Mouse (Mus musculus) hindbrain, embryonic 15.5 days (tissue): ENCODE results near the gene Scrg1. TPM values are rescaled to one million over a fixed set of nuclear protein-coding genes. Genes with fewer than 3 reads are reported as not detected.

Source experiments
- ATAC-seq: fragments of 200-750 bp; cut with Nextera tagmentation; 2 replicates; pipeline ENCODE4 v1.8.0; 2017; ENCODE audit warnings: low read depth, moderate number of reproducible peaks, moderate TSS enrichment; ENCODE audit not compliant: low FRiP score
- H3K27ac ChIP-seq: fragments of 300-500 bp; sonication (generic); replicated peaks from 2 replicates; pipeline ENCODE4 v1.5.1; 2015; ENCODE audit warnings: mild to moderate bottlenecking, inconsistent platforms
- H3K27me3 ChIP-seq: fragments of 300-500 bp; sonication (generic); 2 replicates; pipeline ENCODE4 v1.6.1; 2015; ENCODE audit warnings: control low read depth, inconsistent platforms
- H3K36me3 ChIP-seq: fragments of 300-500 bp; sonication (generic); 2 replicates; pipeline ENCODE4 v1.6.1; 2015; ENCODE audit warnings: control low read depth, inconsistent platforms
- H3K4me1 ChIP-seq: fragments of 300-500 bp; sonication (generic); replicated peaks from 2 replicates; pipeline ENCODE4 v1.6.1; 2015; ENCODE audit warnings: control low read depth, inconsistent platforms
- H3K4me2 ChIP-seq: fragments of 300-500 bp; sonication (generic); 2 replicates; pipeline ENCODE4 v1.6.1; 2015; ENCODE audit warnings: moderate library complexity, mild to moderate bottlenecking, inconsistent platforms
- H3K4me3 ChIP-seq: fragments of 300-500 bp; sonication (generic); 2 replicates; pipeline ENCODE4 v1.5.1; 2015; ENCODE audit warnings: mild to moderate bottlenecking, inconsistent platforms
- H3K9ac ChIP-seq: fragments of 300-500 bp; sonication (generic); 2 replicates; pipeline ENCODE4 v1.6.1; 2015; ENCODE audit warnings: inconsistent platforms
- H3K9me3 ChIP-seq: fragments of 300-500 bp; sonication (generic); 2 replicates; pipeline ENCODE4 v1.6.1; 2016; ENCODE audit warnings: control low read depth, inconsistent platforms
- WGBS: fragments of 180-500 bp; shearing (Covaris S2); methylation state at CpG from one replicate; pipeline ENCODE4 v1.1.7; 2015; 5-methylcytosine and 5-hydroxymethylcytosine counted together
- polyA plus RNA-seq: library from polyadenylated mRNA; unstranded; fragments of >200 nt; fragmentation: Nextera tagmentation; extraction: Ambion mirVana; gene quantifications from 2 replicates; pipeline ENCODE4 v1.2.1, GENCODE M21; 2015

The Scrg1 gene
- polyA plus RNA-seq, 1 experiment from 2014 or later: 8.4 TPM

DNA sequence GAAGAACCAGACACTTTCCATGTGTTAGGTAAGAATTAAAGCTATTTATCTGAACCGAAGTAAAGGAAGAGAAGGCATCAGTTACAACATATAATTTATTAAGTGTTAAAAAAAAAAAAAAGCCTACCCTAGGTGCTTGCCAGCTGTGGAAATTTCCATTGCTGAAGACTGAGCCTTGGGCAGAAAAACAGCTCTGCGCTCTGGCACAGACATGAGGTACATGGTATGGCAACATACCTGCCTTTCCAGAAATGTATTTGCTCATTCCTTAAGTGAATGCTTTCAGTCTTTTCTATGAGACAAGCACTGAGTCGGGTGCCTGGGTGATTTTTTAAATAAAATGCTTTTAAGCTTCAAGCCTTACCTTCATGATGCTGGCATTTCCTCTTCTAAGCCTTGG, 2.2 kb downstream of the Scrg1 start:
- no peak for ATAC-seq
- Histone ChIP-seq H3K9ac (no peak overlapping the region), H3K27ac (no peak overlapping the region), H3K36me3 (no peaks in the 10 kb centered on the region), H3K4me1 (no peaks in the 10 kb centered on the region), H3K4me2 (no peak overlapping the region), H3K27me3 (no peaks in the 10 kb centered on the region), H3K9me3 (no peaks in the 10 kb centered on the region), H3K4me3 (no peak overlapping the region)
- 78% methylated on average over 3 of the region's 3 CpGs for WGBS

GRCm38 (mm10) chr8:57462839-57463238, 7.1 kb downstream of the Scrg1 start:
- Histone ChIP-seq H3K27me3 (no peaks in the 10 kb centered on the region), H3K4me1 (no peaks in the 10 kb centered on the region), H3K4me2 (no peak overlapping the region), H3K4me3 (no peak overlapping the region), H3K9ac (no peak overlapping the region), H3K9me3 (no peaks in the 10 kb centered on the region), H3K27ac (no peak overlapping the region), H3K36me3 (no peaks in the 10 kb centered on the region)
- ATAC-seq: no peak
- WGBS: 73% methylated on average over 1 of the region's 1 CpGs

GRCm38 (mm10) chr8:57463757-57464156, 8.0 kb downstream of the Scrg1 start:
- Histone ChIP-seq H3K4me3 (no peak overlapping the region), H3K4me2 (no peak overlapping the region), H3K4me1 (no peaks in the 10 kb centered on the region), H3K9ac (no peak overlapping the region), H3K9me3 (no peaks in the 10 kb centered on the region), H3K27me3 (no peaks in the 10 kb centered on the region), H3K27ac (no peak overlapping the region), H3K36me3 (no peaks in the 10 kb centered on the region)
- 94% methylated on average over 3 of the region's 3 CpGs for WGBS
- ATAC-seq: no peak

GRCm38 (mm10) chr8:57468624-57469023, 12.9 kb downstream of the Scrg1 start:
- H3K36me3 ChIP-seq: no peaks in the 10 kb centered on the region
- no peak overlapping the region for H3K4me2 ChIP-seq
- no peaks in the 10 kb centered on the region for H3K27me3 ChIP-seq
- 64% methylated on average over 5 of the region's 5 CpGs for WGBS
- H3K27ac ChIP-seq: no peak overlapping the region
- H3K9me3 ChIP-seq: no peaks in the 10 kb centered on the region
- no peak overlapping the region for H3K4me3 ChIP-seq
- no peaks in the 10 kb centered on the region for H3K4me1 ChIP-seq
- no peak for ATAC-seq
- H3K9ac ChIP-seq: no peak overlapping the region

GRCm38 (mm10) chr8:57470863-57471262, 15.1 kb downstream of the Scrg1 start:
- Histone ChIP-seq H3K27ac (no peak overlapping the region), H3K4me2 (no peak overlapping the region), H3K9ac (no peak overlapping the region), H3K27me3 (no peaks in the 10 kb centered on the region), H3K4me1 (no peaks in the 10 kb centered on the region), H3K36me3 (no peaks in the 10 kb centered on the region), H3K4me3 (no peak overlapping the region), H3K9me3 (no peaks in the 10 kb centered on the region)
- 93% methylated on average over 5 of the region's 5 CpGs for WGBS
- ATAC-seq: no peak

DNA sequence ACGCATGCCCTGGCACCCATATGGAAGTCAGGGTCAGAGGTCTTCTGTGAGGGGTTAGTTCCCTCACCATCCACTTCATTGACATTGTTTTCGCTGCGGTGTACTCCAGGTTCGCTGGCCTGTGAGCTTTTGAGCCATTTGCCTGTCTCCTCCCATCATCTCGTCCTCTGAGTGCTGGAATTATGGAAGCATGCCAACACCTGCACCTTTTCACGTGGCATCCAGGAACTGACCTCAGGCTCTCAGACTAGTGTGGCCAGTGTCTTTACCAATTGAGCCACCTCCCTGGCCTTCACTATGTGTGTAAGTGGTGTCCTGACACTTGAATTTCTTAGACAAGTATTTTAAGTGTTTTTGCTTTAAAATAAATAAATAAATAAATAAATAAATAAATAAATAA, 18.0 kb downstream of the Scrg1 start:
- no peak for ATAC-seq
- 78% methylated on average over 6 of the region's 6 CpGs for WGBS
- no peak overlapping the region for H3K4me2 ChIP-seq

DNA sequence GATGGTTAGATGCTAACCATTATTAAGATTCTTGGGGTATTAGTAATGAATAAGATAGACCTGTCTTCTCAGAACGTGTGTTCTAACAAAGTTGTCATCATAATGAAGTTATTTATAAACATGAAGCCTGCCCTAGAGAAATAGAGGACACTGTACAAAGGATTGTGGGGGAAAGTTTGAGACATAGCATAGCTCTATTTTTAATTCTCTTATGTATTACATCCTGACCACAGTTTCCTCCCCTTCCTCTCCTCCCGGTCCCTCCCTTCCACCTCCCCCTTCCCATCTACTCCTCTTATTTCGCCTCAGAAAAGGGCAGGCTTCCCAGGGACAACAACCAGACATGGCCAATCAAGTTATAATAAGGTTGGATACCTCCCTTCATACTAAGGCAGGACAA, 22.7 kb downstream of the Scrg1 start:
- no peaks in the 10 kb centered on the region for H3K9me3 ChIP-seq

More for the DNA sequence above, 18.0 kb downstream of the Scrg1 start:
- H3K4me3 ChIP-seq: no peak overlapping the region
- H3K9me3 ChIP-seq: no peaks in the 10 kb centered on the region
- no peaks in the 10 kb centered on the region for H3K4me1 ChIP-seq
- H3K27me3 ChIP-seq: no peaks in the 10 kb centered on the region
- H3K9ac ChIP-seq: no peak overlapping the region
- H3K27ac ChIP-seq: no peak overlapping the region
- H3K36me3 ChIP-seq: no peaks in the 10 kb centered on the region

DNA sequence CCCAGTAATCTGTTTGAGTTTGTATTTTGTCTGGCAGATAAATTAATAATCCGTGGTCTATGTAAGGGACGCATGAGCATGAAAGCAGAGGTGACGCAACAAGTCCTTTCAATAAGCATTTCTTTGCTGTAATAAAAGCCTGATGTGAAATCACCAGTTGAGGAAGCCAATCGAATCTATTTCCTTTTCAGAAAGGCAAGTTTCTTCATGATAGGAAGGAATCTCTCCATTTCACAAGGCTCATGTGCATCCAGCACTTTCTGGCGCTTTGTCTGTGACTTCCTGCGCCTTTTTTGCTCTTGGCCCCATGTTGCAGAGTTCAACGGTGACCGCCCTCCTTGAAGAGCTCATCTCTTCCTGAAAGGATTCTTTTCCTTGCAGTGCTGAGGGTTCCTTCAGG, 24.0 kb downstream of the Scrg1 start:
- WGBS: 95% methylated on average over 8 of the region's 8 CpGs
- no peak for ATAC-seq
- H3K36me3 ChIP-seq: peaks cover 20% of the 10 kb centered on the region
- H3K4me2 ChIP-seq: no peak overlapping the region
- no peak overlapping the region for H3K4me3 ChIP-seq
- no peak overlapping the region for H3K9ac ChIP-seq
- no peaks in the 10 kb centered on the region for H3K4me1 ChIP-seq
- H3K27me3 ChIP-seq: no peaks in the 10 kb centered on the region
- no peak overlapping the region for H3K27ac ChIP-seq
- no peaks in the 10 kb centered on the region for H3K9me3 ChIP-seq

More for the DNA sequence above, 22.7 kb downstream of the Scrg1 start:
- Histone ChIP-seq H3K36me3 (peaks cover 20% of the 10 kb centered on the region), H3K9ac (no peak overlapping the region), H3K27me3 (no peaks in the 10 kb centered on the region), H3K4me2 (no peak overlapping the region), H3K4me3 (no peak overlapping the region), H3K27ac (no peak overlapping the region), H3K4me1 (no peaks in the 10 kb centered on the region)
- ATAC-seq: no peak
- WGBS: 79% methylated on average over 3 of the region's 3 CpGs

DNA sequence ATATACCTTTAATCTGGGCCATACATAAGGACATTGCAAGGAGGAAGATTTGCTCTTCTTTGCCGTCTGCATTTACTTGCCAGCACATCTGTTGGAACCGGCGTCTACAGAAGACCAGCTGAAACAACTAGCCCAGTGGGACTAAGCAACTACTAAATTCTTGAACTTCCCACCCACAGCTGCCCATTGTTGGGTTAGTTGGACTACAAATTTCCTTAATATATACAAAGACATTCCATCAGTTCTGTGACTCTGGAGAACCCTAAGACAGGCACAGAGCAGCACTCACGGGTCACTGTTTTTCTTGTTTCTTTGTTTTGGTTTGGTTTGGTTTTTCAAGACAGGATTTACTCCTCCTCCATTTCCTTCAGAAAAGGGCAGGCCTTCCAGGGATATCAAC, 24.9 kb downstream of the Scrg1 start:
- Histone ChIP-seq H3K4me3 (no peak overlapping the region), H3K4me1 (peaks cover 6% of the 10 kb centered on the region), H3K27ac (no peak overlapping the region), H3K9me3 (no peaks in the 10 kb centered on the region), H3K4me2 (no peak overlapping the region), H3K9ac (no peak overlapping the region), H3K27me3 (no peaks in the 10 kb centered on the region), H3K36me3 (peaks cover 20% of the 10 kb centered on the region)
- no peak for ATAC-seq
- 87% methylated on average over 4 of the region's 4 CpGs for WGBS

DNA sequence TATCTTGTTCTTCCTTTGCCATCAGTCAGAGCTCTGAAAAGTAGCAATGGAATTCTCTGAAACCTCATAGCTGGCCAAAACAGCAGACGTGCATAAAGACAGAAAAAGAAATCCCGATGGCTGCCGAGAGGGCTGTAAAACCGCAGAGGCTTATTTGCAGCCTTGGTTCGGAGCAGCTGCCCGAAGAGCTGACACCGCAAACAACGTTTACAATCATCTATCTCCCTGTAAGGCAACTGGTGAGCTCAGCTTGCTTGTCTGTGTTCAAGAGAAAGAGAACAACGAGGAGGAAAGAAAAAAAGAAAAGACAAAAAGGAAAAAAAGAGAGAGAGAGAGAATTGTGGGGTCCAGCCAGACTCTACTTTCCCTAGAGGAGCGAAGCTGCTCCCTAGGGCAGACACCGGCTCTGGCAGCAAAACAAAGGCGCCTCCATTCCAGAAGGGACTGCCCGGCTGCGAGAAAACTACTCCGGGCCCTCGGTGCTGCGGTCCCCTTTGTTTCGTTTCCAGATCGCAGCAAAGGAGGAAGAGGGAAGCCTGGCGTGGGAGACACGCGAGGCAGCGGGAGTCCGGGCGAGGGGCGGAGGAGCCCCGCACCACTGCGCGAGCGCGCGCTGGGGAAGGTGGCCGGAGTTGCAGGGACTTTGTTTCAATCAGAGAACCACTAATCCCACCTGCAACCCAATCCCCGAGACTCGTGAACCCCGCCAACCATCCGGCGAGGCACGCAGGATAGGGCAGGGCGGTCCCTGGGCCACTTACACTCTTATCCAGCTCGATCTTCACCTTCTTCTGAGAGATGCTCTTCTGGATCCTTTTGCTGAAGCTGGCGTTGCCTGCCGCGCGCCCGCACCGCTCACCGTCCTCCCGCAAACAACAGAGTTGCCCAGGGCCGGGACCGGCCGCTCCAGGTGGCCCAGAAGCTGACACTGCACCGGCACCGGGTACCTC, 31.0 kb downstream of the Scrg1 start:
- H3K27ac ChIP-seq: peak overlapping the region; percentile 94
- H3K4me3 ChIP-seq: peak overlapping the region; percentile 85
- peak overlapping the region; percentile 68 for H3K4me2 ChIP-seq
- peak; percentile 74 for ATAC-seq
- peaks cover 9% of the 10 kb centered on the region for H3K4me1 ChIP-seq
- peaks cover 9% of the 10 kb centered on the region for H3K36me3 ChIP-seq
- no peaks in the 10 kb centered on the region for H3K9me3 ChIP-seq
- under 1% methylated on average over 54 of the region's 54 CpGs for WGBS
- H3K27me3 ChIP-seq: no peaks in the 10 kb centered on the region
- H3K9ac ChIP-seq: peak overlapping the region; percentile 79

DNA sequence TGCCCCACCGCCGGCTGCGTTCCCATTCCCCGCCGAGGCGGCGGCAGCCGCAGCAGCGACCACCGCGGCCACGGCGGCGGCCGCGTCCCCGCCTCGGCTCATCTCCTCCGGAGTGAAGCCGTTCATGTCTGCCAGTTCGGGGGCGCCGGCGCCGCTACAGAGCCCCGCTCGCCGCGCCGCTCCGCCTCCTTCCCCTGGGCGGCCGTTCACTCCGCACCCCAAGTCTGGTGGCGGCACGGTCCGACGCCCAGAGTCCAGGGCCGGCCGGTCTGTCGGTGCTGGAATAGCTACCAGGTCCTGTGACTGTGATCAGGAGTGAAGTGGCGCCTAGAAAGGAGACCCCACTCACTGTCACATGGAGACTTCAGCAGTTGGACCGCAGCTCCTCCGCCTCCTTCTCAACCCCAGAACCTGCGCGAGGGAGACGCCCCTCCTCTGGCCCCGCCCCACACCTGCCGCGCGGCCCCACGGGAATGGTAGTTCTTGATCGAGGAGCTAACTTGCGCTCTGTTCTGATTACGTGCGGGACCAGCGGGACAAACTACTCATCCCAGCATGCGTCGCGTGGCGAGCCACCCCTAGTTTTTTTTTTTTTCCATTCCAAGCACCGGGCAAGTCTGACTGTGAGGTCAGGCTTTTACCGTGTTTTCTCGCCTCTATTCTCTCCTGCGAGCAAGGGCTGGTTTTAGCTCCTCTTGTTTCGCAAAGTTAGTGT, 31.9 kb downstream of the Scrg1 start, which contains the start of gene Sap30:
Gene Sap30 (minus strand): TSS at position 420 of the 715 bp plus-strand sequence.
- Histone ChIP-seq H3K4me3 (peak within 1 kb of the TSS; percentile 85), H3K4me1 (peaks cover 9% of the 10 kb centered on the region), H3K27ac (peak within 1 kb of the TSS; percentile 94), H3K9me3 (no peaks in the 10 kb centered on the region), H3K9ac (peak within 1 kb of the TSS; percentile 79), H3K36me3 (0 out of 2 replicates have a peak, but pooled peaks cover 3% of the 10 kb centered on the region), H3K4me2 (peak within 1 kb of the TSS; percentile 68), H3K27me3 (no peaks in the 10 kb centered on the region)
- peak; percentile 96 for ATAC-seq
- under 1% methylated on average over 66 of the region's 66 CpGs for WGBS

- WGBS: under 1% methylated on average over 25 of the region's 25 CpGs
- H3K4me2 ChIP-seq: peak overlapping the region; percentile 68
- no peaks in the 10 kb centered on the region for H3K27me3 ChIP-seq
- H3K4me3 ChIP-seq: peak overlapping the region; percentile 85
- peak overlapping the region; percentile 46 for H3K9ac ChIP-seq
- H3K27ac ChIP-seq: peak overlapping the region; percentile 94
- H3K36me3 ChIP-seq: no peaks in the 10 kb centered on the region
- ATAC-seq: peak; percentile 59
- H3K4me1 ChIP-seq: peaks cover 9% of the 10 kb centered on the region
- no peaks in the 10 kb centered on the region for H3K9me3 ChIP-seq
These were observed 32.6 kb downstream of the Scrg1 start for GRCm38 (mm10) chr8:57488312-57488765.
